Mouse (Mus musculus) heart, embryonic 13.5 days (tissue): ENCODE measurements around the gene Arl2. TPM values are rescaled to one million over a fixed set of nuclear protein-coding genes. Genes with fewer than 3 reads are reported as not detected.
"Not testable (repeated sequence)": the region's sequence is repeated elsewhere in the genome, so short reads cannot be mapped to it uniquely, and the experiment has no call there.

Source experiments
- ATAC-seq: fragments of 200-750 bp; cut with Nextera tagmentation; 2 replicates; pipeline ENCODE4 v1.8.0; 2017; ENCODE audit warnings: moderate TSS enrichment; ENCODE audit not compliant: insufficient number of reproducible peaks, low FRiP score, low TSS enrichment; ENCODE audit errors: extremely low read depth
- H3K27ac ChIP-seq: fragments of 300-500 bp; sonication (generic); replicated peaks from 2 replicates; pipeline ENCODE4 v1.5.1; 2015; ENCODE audit warnings: moderate library complexity, mild to moderate bottlenecking, inconsistent platforms
- H3K27me3 ChIP-seq: fragments of 300-500 bp; sonication (generic); replicated peaks from 2 replicates; pipeline ENCODE4 v1.6.1; 2015; ENCODE audit warnings: mild to moderate bottlenecking, inconsistent platforms
- H3K36me3 ChIP-seq: fragments of 300-500 bp; sonication (generic); 2 replicates; pipeline ENCODE4 v1.6.1; 2015; ENCODE audit warnings: mild to moderate bottlenecking, inconsistent platforms
- H3K4me1 ChIP-seq: fragments of 300-500 bp; sonication (generic); 2 replicates; pipeline ENCODE4 v1.6.1; 2015; ENCODE audit warnings: inconsistent platforms
- H3K4me2 ChIP-seq: fragments of 300-500 bp; sonication (generic); 2 replicates; pipeline ENCODE4 v1.6.1; 2015; ENCODE audit warnings: inconsistent platforms, mild to moderate bottlenecking, moderate library complexity
- H3K4me3 ChIP-seq: fragments of 300-500 bp; sonication (generic); 2 replicates; pipeline ENCODE4 v1.5.1; 2015; ENCODE audit warnings: moderate library complexity, mild to moderate bottlenecking, inconsistent platforms
- H3K9ac ChIP-seq: fragments of 300-500 bp; sonication (generic); 2 replicates; pipeline ENCODE4 v1.6.1; 2015; ENCODE audit warnings: inconsistent platforms, mild to moderate bottlenecking, moderate library complexity
- H3K9me3 ChIP-seq: fragments of 300-500 bp; sonication (generic); 2 replicates; pipeline ENCODE4 v1.6.1; 2016; ENCODE audit warnings: inconsistent platforms
- WGBS: fragments of 180-500 bp; shearing (Covaris S2); methylation state at CpG from one replicate; pipeline ENCODE4 v1.1.7; 2015; ENCODE audit warnings: mixed read lengths; 5-methylcytosine and 5-hydroxymethylcytosine counted together
- polyA plus RNA-seq: library from polyadenylated mRNA; unstranded; fragments of >200 nt; fragmentation: Nextera tagmentation; extraction: Ambion mirVana; gene quantifications from 2 replicates; pipeline ENCODE4 v1.2.1, GENCODE M21; 2015

The Arl2 gene
- polyA plus RNA-seq, 1 experiment from 2014 or later = 83.0 TPM

DNA sequence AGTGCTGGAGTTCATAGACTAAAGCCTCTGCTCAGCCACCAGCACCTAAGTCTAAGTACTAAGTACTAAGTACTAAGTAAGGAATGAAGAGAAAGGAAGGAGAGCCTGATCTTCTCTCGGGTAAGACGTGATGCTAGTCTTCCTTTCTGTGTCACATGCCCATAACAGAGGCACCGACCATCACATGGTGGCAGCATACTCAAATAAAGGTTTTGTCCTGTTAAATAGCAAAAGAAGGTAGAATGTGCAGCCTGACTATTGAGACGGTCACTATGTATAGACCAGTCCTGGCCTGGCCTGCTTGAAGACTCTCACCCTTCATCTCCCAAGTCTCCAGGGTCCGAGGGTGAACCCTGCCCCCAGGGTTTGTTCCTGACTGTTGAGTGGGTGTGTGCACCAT is 3.5 kb upstream of the Arl2 start:
- no peak overlapping the region for H3K27ac ChIP-seq
- 64% methylated on average over 5 of the region's 5 CpGs for WGBS
- H3K27me3 ChIP-seq = no peaks in the 10 kb centered on the region; the same call in 1 of the 2 replicates
- no peak overlapping the region for H3K4me3 ChIP-seq
- H3K4me1 ChIP-seq = peaks cover 13% of the 10 kb centered on the region
- H3K36me3 ChIP-seq = no peaks in the 10 kb centered on the region
- H3K9me3 ChIP-seq = no peaks in the 10 kb centered on the region
- H3K4me2 ChIP-seq = no peak overlapping the region
- ATAC-seq = no peak
- no peak overlapping the region for H3K9ac ChIP-seq

DNA sequence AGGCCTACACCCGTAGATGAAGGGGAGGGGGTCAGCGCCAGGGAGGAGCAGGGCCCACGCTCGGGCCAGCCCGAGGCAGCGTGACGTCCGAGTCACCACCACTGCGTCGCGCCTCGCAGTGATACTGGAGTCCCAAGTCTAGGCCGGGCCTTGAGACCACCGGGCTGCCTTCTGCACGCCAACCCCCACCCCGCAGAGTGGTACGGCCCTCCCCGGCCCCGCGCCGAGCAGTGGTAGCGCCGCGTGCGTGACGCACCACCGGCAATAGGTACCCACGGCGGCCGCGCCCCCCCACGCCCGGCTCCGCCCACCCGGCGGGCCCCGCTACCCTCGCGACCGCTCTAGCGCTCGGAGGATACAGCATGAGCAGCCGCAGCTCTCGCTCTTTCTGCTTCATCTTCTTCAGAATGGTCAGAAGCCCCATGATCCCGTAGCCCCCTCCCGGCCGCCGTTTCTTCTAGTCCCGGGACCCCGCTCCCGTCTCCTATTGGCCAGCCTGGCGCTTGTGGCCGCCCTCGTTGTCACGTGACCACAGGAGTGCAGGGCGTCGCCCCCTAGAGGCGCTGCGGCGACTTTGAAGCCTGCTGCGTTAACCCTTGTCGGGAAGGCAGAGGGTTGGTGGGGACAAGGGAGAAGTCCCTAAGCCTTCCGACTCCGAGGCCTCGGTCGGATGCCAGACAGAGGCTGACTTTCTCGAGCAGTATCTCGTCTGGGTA is 512 bp downstream of the Arl2 start, which contains the start of gene Batf2:
Batf2 (plus strand) TSS at position 306 of the 716 bp plus-strand sequence.
- H3K9ac ChIP-seq = peak within 1 kb of the TSS; percentile 94
- H3K27me3 ChIP-seq = no peaks in the 10 kb centered on the region; the same call in 1 of the 2 replicates
- no peaks in the 10 kb centered on the region for H3K9me3 ChIP-seq
- WGBS = under 1% methylated on average over 50 of the region's 68 CpGs
- H3K27ac ChIP-seq = peak within 1 kb of the TSS; percentile 94
- H3K4me3 ChIP-seq = peak within 1 kb of the TSS; percentile 68
- ATAC-seq = peak; percentile 88
- H3K4me2 ChIP-seq = peak within 1 kb of the TSS; percentile 88
- H3K4me1 ChIP-seq = peaks cover 17% of the 10 kb centered on the region
- H3K36me3 ChIP-seq = peaks cover 21% of the 10 kb centered on the region

DNA sequence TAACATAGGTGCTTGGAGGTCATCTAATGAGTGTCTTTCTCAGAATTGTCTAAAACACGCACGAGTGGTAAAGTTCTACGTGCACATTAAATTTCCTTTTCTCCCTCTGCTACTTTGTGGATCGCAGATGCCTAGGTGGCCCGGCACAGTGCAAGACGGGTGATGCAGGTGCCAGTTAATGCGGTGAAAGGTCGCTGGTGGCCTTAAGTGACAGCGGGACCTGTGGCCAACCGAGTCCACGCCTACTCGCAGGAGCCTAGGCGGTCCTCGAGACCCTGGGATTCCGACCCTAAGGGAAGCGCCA is 1.0 kb downstream of the Arl2 start:
- peak overlapping the region; percentile 88 for H3K4me2 ChIP-seq
- H3K27ac ChIP-seq = peak overlapping the region; percentile 94
- H3K27me3 ChIP-seq = no peaks in the 10 kb centered on the region
- H3K9ac ChIP-seq = peak overlapping the region; percentile 94
- H3K4me3 ChIP-seq = peak overlapping the region; percentile 68
- no peak for ATAC-seq
- WGBS = 8% methylated on average over 16 of the region's 16 CpGs
- H3K4me1 ChIP-seq = peaks cover 17% of the 10 kb centered on the region
- no peaks in the 10 kb centered on the region for H3K9me3 ChIP-seq
- H3K36me3 ChIP-seq = peaks cover 26% of the 10 kb centered on the region

DNA sequence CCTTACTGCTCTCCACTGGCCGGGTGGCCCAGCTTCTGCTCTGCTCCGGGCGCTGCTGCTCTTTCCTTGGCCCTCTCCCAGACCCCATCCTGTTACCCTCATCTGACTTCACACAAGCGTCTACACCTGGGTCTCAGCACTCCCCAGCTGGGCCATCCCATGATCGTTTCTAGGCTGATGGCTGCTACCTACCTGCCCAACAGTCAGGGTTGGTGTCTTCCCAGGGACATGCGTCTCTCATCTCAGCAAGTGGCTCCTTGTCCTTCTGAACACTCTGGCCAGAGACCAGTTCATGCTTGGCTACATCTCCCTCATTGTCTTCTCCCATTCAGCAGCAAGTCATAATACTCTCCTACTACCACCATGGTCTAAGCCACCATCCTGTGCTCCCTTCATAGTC is 1.6 kb downstream of the Arl2 start:
- H3K27me3 ChIP-seq = no peaks in the 10 kb centered on the region
- 86% methylated on average over 6 of the region's 6 CpGs for WGBS
- peak overlapping the region; percentile 68; the same call in 1 of the 2 replicates for H3K4me3 ChIP-seq
- no peak for ATAC-seq
- peaks cover 32% of the 10 kb centered on the region for H3K36me3 ChIP-seq
- H3K9me3 ChIP-seq = no peaks in the 10 kb centered on the region
- H3K9ac ChIP-seq = peak overlapping the region; percentile 94
- H3K4me2 ChIP-seq = peak overlapping the region; percentile 88
- no peak overlapping the region for H3K27ac ChIP-seq
- peaks cover 17% of the 10 kb centered on the region for H3K4me1 ChIP-seq

DNA sequence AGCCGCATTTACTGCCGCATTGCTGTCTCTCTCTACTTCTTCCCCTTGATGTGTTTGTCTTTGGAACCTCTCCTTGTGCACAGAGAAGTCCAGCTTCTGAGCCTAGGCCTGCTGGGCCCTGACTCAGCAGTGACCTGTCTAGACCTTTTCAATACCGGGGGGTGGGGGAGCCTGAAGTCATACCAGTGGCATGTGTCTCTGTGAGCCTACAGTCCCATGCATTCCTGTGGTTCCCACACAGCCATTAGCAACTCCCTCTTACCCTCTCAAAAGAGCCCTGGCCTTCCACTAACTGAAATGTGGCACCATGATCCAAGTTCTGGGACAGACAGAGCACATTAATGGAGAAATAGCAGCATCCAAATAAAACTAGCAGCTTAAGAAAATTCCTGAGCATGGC is 5.0 kb downstream of the Arl2 start:
- Histone ChIP-seq H3K4me1 (peaks cover 10% of the 10 kb centered on the region), H3K27me3 (no peaks in the 10 kb centered on the region), H3K4me3 (no peak overlapping the region), H3K36me3 (peaks cover 40% of the 10 kb centered on the region), H3K4me2 (no peak overlapping the region), H3K9me3 (no peaks in the 10 kb centered on the region), H3K9ac (no peak overlapping the region), H3K27ac (no peak overlapping the region)
- no peak for ATAC-seq
- 85% methylated on average over 3 of the region's 3 CpGs for WGBS

DNA sequence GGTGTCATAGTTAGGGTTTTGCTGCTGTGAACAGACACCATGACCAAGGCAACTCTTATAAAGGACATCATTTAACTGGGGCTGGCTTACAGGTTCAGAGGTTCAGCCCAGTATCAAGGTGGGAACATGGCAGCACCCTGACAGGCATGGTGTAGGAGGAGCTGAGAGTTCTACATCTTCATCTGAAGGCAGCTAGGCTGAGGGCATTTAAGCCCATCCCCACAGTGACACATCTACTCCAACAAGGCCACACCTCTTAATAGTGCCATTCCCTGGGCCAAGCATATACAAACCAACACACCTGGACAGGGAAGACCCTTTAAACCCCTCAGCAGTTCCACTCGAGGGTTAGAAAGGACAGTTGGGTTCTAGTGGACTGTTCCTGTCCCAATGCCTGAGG is 8.2 kb downstream of the Arl2 start:
- H3K9ac ChIP-seq, H3K27ac ChIP-seq, H3K9me3 ChIP-seq, ATAC-seq, H3K4me1 ChIP-seq, H3K27me3 ChIP-seq, H3K4me3 ChIP-seq: not testable (repeated sequence)
- H3K36me3 ChIP-seq = peaks cover 40% of the 10 kb centered on the region
- 31% methylated on average over 1 of the region's 1 CpGs for WGBS
- H3K4me2 ChIP-seq = peak overlapping the region; percentile 11; the same call in 1 of the 2 replicates

DNA sequence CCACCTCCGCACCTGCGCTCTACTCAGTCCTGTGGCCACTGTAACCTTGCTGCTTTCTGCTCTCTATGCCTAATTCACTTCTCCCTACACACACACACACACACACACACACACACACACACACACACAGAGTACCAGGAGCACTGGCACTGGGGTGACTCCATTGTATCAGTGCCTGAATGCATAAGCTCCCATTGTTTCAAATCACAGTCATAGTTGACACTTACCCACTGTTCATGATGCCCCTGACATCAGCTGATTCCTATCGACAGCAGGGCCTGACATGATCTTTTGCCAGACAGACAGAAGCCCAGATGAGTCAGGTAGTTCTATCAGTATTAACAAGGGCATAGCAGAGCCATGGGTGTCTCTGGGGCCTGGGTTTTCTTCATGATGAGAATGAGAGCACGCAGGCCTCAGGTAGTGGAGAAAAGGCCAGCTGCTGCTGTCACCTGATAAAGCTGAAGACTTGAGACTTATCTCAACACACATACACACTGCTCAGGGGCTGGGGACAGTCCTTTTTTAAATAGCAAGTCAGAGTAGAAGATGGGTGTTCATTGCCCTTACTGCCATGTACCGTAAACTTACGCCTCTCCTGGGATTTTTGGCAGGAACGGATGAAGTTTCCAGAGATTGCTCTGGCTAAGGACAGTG is 9.0 kb downstream of the Arl2 start:
- no peaks in the 10 kb centered on the region for H3K9me3 ChIP-seq
- no peaks in the 10 kb centered on the region for H3K27me3 ChIP-seq
- H3K4me2 ChIP-seq = 0 out of 2 replicates have a peak overlapping the region, but pooled peaks have one; percentile 11
- ATAC-seq = no peak
- 77% methylated on average over 7 of the region's 7 CpGs for WGBS
- peaks cover 8% of the 10 kb centered on the region for H3K4me1 ChIP-seq
- H3K36me3 ChIP-seq = peaks cover 31% of the 10 kb centered on the region
- no peak overlapping the region for H3K4me3 ChIP-seq
- H3K9ac ChIP-seq = no peak overlapping the region
- H3K27ac ChIP-seq = no peak overlapping the region; the same call in 1 of the 2 replicates

DNA sequence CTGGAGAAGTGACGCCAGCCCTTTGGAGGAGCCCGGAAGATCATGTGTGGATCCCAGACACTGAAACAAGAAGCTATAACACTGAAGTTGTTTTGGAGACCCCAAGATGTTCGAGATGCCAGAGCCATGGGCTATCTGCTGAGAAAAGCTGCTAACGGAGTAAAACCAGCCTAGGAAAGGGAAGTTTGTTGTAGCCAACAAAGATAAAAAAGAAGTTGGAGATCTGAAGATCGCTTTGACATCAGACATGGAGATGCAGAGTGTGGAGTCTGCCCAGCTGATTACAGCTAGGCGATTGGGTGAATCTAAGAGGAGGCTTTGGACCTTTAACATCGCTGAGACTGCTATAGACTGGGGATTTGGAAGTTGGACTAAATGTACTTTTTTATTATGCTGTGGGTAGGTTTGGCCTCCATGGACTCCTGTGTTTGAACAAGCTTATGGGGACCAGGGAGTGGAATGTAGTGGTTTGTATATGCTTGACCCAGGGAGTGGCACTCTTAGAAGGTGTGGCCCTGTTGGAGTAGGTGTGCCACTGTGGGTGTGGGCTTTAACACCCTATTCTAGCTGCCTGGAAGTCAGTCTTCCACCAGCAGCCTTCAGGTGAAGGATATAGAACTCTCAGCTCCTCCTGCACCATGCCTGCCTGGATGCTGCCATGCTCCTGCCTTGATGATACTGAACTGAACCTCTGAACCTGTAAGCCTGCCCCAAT is 10.8 kb downstream of the Arl2 start:
- H3K27me3 ChIP-seq, H3K4me2 ChIP-seq, H3K4me3 ChIP-seq, H3K9me3 ChIP-seq, H3K27ac ChIP-seq, ATAC-seq, H3K9ac ChIP-seq: not testable (repeated sequence)
- H3K4me1 ChIP-seq = peaks cover 13% of the 10 kb centered on the region
- 75% methylated on average over 7 of the region's 7 CpGs for WGBS
- peaks cover 16% of the 10 kb centered on the region for H3K36me3 ChIP-seq

DNA sequence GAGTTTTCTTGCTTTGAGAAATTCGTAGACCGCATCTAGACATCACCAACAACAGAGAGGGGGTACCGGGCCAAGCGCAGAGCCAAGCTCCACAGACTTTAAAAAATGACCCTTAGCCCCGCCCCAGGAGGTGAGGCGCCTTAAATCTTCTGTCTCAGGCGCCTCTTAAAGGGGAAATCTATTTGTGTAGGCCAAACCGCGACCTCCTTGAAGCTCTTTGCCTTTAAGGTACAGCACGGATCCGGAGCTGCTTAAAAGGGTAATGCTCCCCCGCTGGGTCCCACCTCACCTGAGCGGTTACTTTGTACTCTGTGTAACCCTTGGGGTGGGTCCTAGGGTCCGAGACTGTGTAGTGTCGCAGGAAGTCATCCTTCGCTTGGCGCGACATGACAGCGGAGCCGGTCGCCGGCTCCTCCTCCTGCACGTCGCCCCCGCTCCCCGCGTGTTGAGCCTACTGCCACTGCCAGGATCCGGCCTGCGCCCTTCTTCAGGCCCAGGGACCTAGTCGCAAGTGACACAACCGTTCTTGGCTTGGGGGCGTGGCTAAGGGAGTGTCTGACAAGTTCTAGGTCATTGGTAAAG is 13.5 kb downstream of the Arl2 start, which contains the start of gene Snx15:
Snx15 (minus strand) TSS at position 545 of the 582 bp plus-strand sequence.
- ATAC-seq = peak; percentile 90
- no peaks in the 10 kb centered on the region; the same call in 1 of the 2 replicates for H3K9me3 ChIP-seq
- peaks cover 13% of the 10 kb centered on the region for H3K4me1 ChIP-seq
- H3K9ac ChIP-seq = peak within 1 kb of the TSS; percentile 83
- no peaks in the 10 kb centered on the region for H3K36me3 ChIP-seq
- WGBS = 0% methylated on average over 32 of the region's 32 CpGs
- peak within 1 kb of the TSS; percentile 63 for H3K4me3 ChIP-seq
- H3K27ac ChIP-seq = peak within 1 kb of the TSS; percentile 90
- no peaks in the 10 kb centered on the region for H3K27me3 ChIP-seq
- peak within 1 kb of the TSS; percentile 73 for H3K4me2 ChIP-seq

DNA sequence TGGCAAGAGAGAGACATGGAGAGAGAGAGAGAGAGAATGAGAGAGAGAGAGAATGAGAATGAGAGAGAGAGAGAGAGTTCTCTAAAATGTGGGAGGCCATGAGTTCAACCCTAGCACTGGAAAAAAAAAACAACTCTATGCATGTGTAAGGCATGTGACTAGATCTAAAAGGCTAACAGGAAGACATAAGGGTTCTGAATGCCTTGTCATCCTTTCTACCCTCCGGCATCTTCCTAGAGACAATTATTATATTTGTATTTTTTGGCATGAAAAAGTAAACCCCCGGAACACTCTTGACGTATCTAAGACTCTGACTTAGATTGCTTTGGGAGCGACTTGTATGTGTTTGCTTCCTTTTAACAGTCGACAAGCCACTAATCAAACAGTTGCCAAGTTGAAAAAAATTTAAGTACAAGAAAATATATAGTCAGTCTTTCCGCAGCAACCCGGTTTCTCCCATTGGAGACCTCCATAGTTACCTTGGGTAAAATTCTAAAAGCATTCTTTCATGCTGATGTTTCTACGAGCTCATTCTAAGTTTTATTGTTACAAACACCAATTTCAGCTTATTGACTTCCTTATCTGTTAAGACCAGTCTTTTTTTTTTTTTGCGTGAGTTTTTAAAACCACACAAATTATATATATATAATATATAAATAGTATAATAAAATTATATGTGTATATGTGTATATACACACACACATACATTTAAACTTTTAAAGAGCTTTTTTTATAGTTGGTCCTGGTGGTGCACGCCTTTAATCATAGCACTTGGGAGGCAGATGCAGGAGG is 14.4 kb downstream of the Arl2 start:
- Histone ChIP-seq H3K27ac (peak overlapping the region; percentile 90), H3K9me3 (no peaks in the 10 kb centered on the region; the same call in 1 of the 2 replicates), H3K9ac (peak overlapping the region; percentile 83), H3K4me1 (peaks cover 13% of the 10 kb centered on the region; the same call in 1 of the 2 replicates), H3K4me3 (peak overlapping the region; percentile 63), H3K4me2 (peak overlapping the region; percentile 73), H3K27me3 (no peaks in the 10 kb centered on the region), H3K36me3 (no peaks in the 10 kb centered on the region)
- ATAC-seq = no peak
- WGBS = 69% methylated on average over 10 of the region's 10 CpGs
